Mouse (Mus musculus) kidney, adult 2 months (tissue): Measurements from ENCODE around the gene Tnk1. TPM values are rescaled to one million over a fixed set of nuclear protein-coding genes. Genes with fewer than 3 reads are reported as not detected.

Source experiments
- DNase-seq: peaks from one replicate; pipeline ENCODE4 v3.0.0; 2021
- H3K27ac ChIP-seq: fragments of 200-500 bp; 2 replicates; pipeline ENCODE4 v1.5.1; 2012; ENCODE audit warnings: low read depth, low read length, control low read depth, inconsistent platforms; ENCODE audit not compliant: insufficient read depth
- H3K27me3 ChIP-seq: fragments of 200-500 bp; replicated peaks from 2 replicates; pipeline ENCODE4 v1.6.1; 2012; ENCODE audit warnings: mild to moderate bottlenecking, moderate library complexity, low read length, inconsistent platforms; ENCODE audit not compliant: control insufficient read depth, insufficient read depth
- H3K36me3 ChIP-seq: fragments of 200-500 bp; 2 replicates; pipeline ENCODE4 v1.6.1; 2012; ENCODE audit warnings: mild to moderate bottlenecking, moderate library complexity, low read length, inconsistent platforms; ENCODE audit not compliant: control insufficient read depth, insufficient read depth
- H3K4me1 ChIP-seq: fragments of 200-500 bp; 2 replicates; pipeline ENCODE4 v1.6.1; 2011; ENCODE audit warnings: low read length; ENCODE audit not compliant: control insufficient read depth, insufficient read depth
- H3K4me3 ChIP-seq: fragments of 200-500 bp; 2 replicates; pipeline ENCODE4 v1.5.1; 2011; ENCODE audit warnings: mild to moderate bottlenecking, low read depth, low read length, control low read depth; ENCODE audit not compliant: insufficient read depth
- CTCF ChIP-seq: fragments of 200-500 bp; conservative IDR thresholded peaks from 2 replicates; pipeline ENCODE4 v1.5.1; 2011; ENCODE audit warnings: low read depth, mild to moderate bottlenecking, control low read depth, low read length, moderate library complexity, mixed read lengths; ENCODE audit not compliant: insufficient read depth, insufficient read length
- POLR2A ChIP-seq: fragments of 200-500 bp; IDR thresholded peaks from one replicate; pipeline ENCODE4 v1.6.1; 2011; ENCODE audit warnings: low read depth, low read length, control low read depth
- WGBS: fragments of 180-500 bp; shearing (Covaris S2); methylation state at CpG from one replicate; pipeline ENCODE4 v1.1.7; 2018; 5-methylcytosine and 5-hydroxymethylcytosine counted together
- polyA plus RNA-seq: library from polyadenylated mRNA; depleted of rRNA; stranded (reverse); fragments of >200 nt; gene quantifications from 2 replicates; pipeline ENCODE4 v1.2.3, GENCODE M21; 2012

The Tnk1 gene
- polyA plus RNA-seq, 1 experiment: 7.9 TPM

DNA sequence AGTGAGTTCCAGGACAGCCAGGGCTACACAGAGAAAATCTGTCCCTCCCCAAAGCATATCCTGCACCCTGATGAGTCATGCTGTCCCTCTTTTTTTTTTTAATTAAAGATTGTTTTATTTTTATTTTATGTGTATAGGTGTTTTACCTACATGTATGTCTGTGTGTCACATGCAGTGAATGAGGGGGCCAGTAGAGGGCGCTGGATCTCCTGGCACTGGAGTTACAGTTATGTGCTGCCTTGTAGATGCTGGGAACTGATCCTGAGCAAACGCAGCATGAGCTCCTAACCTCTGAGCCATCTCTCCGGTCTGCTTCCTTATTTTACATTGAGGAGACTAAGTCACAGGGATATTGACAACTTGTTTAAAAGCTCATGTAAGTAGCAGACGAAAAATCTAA lies 24.5 kb upstream of the Tnk1 start:
- Histone ChIP-seq H3K4me3 (no peak overlapping the region), H3K36me3 (no peaks in the 10 kb centered on the region), H3K27me3 (no peaks in the 10 kb centered on the region), H3K4me1 (peaks cover 14% of the 10 kb centered on the region; the same call in 1 of the 2 replicates), H3K27ac (no peak overlapping the region)
- DNase-seq: peak; percentile 48
- TF ChIP-seq CTCF: peak; percentile 50
- TF ChIP-seq POLR2A: no peak
- 73% methylated on average over 4 of the region's 4 CpGs for WGBS

DNA sequence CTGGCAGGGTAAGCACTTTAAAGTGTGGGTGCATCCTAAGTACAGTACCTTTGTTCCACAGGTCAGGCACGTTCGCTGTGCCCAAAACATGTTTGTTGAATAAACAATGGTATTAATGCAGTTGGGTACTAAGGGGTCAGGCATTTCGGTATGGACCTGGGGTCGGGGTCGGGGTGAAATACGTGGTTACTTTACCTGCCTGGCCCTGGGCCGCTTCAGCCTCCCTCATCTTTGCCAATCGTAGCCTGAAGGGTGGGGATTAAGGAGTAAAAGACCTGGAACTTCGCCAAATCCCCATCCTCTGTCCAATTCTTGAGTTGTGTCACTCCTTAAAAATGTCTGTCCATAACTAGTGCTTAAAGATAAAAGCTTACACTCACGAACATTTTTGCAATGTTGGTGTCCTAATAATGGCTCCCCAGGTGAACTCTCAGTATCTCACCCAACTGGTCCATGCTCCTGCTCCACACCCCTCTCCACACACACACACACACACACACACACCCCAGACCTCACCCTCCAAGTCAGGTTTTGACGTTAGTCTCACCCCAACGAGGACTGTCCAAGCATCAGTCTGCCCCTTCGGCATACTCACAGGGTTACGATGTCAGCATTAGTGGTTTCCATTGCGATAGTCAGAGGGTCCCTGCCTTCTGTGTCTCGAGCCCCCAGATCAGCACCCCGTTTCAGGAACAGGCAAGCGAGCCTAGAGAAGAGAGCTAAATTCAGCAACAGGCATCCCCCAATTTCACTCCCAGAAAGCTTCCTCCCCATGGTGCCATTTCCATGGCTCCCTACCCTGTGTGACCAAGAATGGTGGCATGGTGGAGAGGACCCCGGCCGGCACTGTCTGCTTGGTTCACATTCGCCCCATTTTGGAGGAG lies 23.5 kb upstream of the Tnk1 start:
- 59% methylated on average over 21 of the region's 21 CpGs for WGBS

DNA sequence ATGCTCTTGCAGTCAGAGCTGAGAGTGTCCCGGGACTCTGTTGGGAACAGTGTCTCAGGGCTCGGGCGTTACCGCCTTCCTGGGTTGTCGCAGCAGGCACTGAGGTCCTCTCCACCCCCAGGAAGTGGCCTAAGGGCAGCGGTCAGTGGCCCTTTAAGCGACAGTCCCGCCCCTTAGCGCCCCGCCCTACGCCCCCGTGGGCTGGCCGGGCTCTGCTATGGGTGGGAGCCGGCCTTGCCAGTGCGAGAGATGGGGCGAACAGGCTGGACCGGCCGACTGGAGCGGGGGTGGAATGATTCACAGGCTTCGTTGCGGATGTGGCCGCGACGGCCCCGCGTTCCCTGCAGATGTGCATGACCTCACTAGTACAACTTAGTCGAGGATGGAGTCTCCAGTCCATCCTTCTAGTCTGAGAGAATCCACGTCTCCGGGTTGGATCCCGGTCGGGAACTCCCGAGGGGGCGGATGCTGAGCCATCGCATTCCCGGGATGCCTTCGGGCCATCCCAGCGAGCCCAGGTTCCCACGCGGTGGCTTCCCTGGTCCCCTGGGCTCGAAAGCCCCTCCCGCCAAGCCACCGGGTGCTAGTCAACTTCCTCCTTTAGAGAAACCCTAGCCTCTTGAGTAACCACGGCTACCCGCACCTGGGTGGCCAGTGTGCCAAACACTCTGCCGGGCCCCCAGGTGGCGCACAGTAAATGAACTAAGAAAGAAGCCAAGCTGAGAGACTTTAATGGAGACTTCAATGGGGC lies 22.5 kb upstream of the Tnk1 start, which contains the start of gene Kctd11:
Gene Kctd11 (minus strand): TSS at position 554 of the 751 bp plus-strand sequence.
- H3K4me1 ChIP-seq: peaks cover 14% of the 10 kb centered on the region; the same call in 1 of the 2 replicates
- TF ChIP-seq CTCF (peak; percentile 29; the same call in 1 of the 2 replicates), POLR2A (peak; percentile 56)
- under 1% methylated on average over 46 of the region's 46 CpGs for WGBS

More for the DNA sequence above, 23.5 kb upstream of the Tnk1 start:
- Histone ChIP-seq H3K27ac (peak overlapping the region; percentile 91), H3K36me3 (no peaks in the 10 kb centered on the region), H3K27me3 (no peaks in the 10 kb centered on the region), H3K4me3 (peak overlapping the region; percentile 73), H3K4me1 (peaks cover 14% of the 10 kb centered on the region; the same call in 1 of the 2 replicates)
- no peak for DNase-seq
- TF ChIP-seq CTCF: no peak

DNA sequence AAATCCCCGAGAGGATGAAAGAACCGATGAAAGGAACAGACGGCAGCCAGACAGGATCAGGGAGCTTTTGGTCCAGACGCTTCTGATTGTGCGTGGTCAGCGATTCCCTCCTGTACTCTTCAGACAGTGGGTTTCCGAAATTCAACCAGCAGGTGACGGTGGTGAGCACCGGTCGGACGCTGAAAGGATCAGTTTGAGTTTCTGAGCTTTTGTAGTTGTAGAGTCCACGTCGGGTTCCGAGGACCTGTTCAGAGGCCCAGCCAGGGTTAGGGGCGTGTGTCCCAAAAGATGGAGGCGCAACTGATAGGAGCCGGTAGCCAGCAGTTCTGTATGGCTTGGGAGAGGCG lies 21.9 kb upstream of the Tnk1 start:
- no peaks in the 10 kb centered on the region for H3K36me3 ChIP-seq
- TF ChIP-seq CTCF (peak; percentile 78), POLR2A (no peak)
- H3K4me3 ChIP-seq: peak overlapping the region; percentile 73
- under 1% methylated on average over 18 of the region's 18 CpGs for WGBS
- peaks cover 14% of the 10 kb centered on the region; the same call in 1 of the 2 replicates for H3K4me1 ChIP-seq
- peak; percentile 89 for DNase-seq
- no peaks in the 10 kb centered on the region for H3K27me3 ChIP-seq
- H3K27ac ChIP-seq: peak overlapping the region; percentile 92

More for the DNA sequence above, 22.5 kb upstream of the Tnk1 start, which contains the start of gene Kctd11:
- H3K27me3 ChIP-seq: no peaks in the 10 kb centered on the region
- no peaks in the 10 kb centered on the region for H3K36me3 ChIP-seq
- peak within 1 kb of the TSS; percentile 73 for H3K4me3 ChIP-seq
- DNase-seq: peak; percentile 96
- peak within 1 kb of the TSS; percentile 92 for H3K27ac ChIP-seq

DNA sequence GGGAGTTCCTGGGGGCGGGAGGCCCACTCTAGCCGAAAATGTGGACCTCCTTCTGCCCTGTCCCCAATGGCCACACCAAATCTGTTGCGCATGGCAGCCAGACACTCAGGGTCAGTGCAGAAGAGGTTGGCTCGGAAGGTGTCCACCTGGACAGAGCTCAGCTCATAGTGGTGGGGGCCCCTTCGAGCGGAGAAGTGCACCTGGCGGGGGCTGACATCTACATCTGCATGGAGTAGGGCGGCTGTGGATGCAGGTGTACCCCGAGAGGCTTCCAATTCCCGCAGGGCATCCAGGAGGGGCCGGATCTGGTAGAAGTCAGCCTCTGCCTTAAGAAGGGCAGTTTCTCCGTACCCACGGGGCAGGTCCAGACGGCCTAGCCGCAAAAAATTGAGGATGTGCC lies 21.2 kb upstream of the Tnk1 start:
- Histone ChIP-seq H3K4me1 (peaks cover 14% of the 10 kb centered on the region; the same call in 1 of the 2 replicates), H3K27ac (peak overlapping the region; percentile 36; the same call in 1 of the 2 replicates), H3K27me3 (no peaks in the 10 kb centered on the region), H3K4me3 (peak overlapping the region; percentile 73), H3K36me3 (no peaks in the 10 kb centered on the region)
- 53% methylated on average over 15 of the region's 15 CpGs for WGBS
- no peak for DNase-seq
- TF ChIP-seq CTCF (no peak), POLR2A (no peak)

DNA sequence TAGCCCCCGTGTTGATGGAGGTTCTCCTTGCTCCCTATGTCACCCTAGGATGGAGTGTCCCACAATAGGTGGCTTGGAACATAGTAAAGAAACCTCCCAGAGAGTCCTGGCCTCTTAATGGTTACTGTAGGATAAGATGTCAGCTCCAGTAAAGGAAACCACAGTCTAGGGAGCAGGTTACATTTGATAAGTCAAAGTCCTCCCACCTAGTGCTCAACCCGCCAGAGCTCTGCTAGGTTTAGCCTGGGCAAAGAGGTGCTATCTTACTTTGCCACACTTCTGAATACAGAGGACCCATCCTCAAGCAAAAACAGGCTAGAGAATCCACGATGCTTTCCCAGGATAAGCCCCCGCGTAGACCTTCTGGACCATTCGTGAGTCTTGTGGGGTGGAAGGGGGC lies 20.4 kb upstream of the Tnk1 start:
- Histone ChIP-seq H3K27me3 (no peaks in the 10 kb centered on the region), H3K4me1 (peaks cover 14% of the 10 kb centered on the region; the same call in 1 of the 2 replicates), H3K36me3 (no peaks in the 10 kb centered on the region), H3K4me3 (no peak overlapping the region), H3K27ac (no peak overlapping the region)
- 78% methylated on average over 6 of the region's 6 CpGs for WGBS
- no peak for TF ChIP-seq CTCF
- no peak for TF ChIP-seq POLR2A
- no peak for DNase-seq

DNA sequence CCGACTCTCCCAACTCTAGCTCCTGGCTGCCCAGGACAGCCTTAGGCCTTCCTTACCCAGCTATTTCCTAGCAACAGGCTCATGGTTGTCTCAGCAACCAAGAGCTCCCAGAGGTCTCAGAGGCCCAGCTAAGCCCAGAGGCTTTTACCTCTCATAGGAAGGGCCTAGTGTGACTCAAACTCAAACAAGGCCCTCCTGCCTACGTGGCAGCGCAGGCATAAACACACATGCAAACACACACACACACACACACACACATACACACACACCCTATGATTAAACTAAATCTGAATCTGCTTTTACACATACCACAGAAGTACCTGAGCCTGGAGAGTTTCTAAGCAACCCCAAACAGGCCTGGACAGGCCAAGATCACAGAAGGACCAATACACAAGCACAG lies 19.9 kb upstream of the Tnk1 start:
- H3K4me3 ChIP-seq: no peak overlapping the region

More for the DNA sequence above, 19.9 kb upstream of the Tnk1 start:
- no peak for TF ChIP-seq CTCF
- no peak for TF ChIP-seq POLR2A
- no peaks in the 10 kb centered on the region for H3K36me3 ChIP-seq
- 79% methylated on average over 3 of the region's 3 CpGs for WGBS
- no peaks in the 10 kb centered on the region for H3K27me3 ChIP-seq
- no peak for DNase-seq
- peaks cover 14% of the 10 kb centered on the region; the same call in 1 of the 2 replicates for H3K4me1 ChIP-seq
- H3K27ac ChIP-seq: no peak overlapping the region
